Comparison of ENCODE assay signal across 8 mouse cellular contexts in the genomic region with DNA sequence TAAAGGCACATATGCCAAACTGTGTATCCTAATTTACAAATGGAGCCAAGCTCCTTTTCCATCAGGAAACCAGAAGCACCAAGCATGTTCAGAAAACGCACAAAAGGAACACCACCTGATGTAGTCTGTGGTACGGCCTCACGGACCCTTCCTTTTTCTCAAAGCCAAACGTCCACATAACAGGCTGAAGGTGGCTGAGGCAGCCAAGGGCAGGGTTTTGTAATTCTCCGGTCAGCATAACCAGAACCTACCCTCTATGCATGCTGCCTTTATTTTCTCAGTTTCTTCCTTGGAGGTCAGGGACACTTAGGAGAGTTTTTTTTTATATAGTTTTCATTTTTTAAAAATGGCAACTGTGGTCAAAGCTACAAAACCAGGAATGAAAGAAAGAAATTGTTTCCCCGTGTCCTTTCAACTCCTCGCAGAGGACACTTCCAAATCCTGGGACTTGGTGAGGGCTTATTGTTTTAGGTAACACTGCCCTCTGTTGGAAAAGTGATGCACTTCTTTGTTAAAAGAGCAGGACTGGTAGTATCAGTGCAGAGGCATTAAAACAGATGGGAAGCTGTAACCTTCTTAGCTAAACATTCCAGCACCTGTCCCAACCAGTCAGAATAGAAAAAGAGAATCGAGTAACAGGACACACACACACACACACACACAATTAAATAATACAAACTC.
DNase-seq lines count a peak whose midpoint lies in the region; ATAC-seq and TF ChIP-seq lines count a peak whose summit lies in the region.

No protein-coding gene starts in this region.

- no peak for TF ChIP-seq EP300 in stomach, postnatal 0 days (optimal IDR thresholded peaks at IDR 0.05)

- intact Hi-C loops in gastrocnemius, postnatal 36 days (cut with DNase I) = no loop called here

- no peak overlapping the region for H3K4me2 ChIP-seq in intestine, postnatal 0 days (replicated peaks; ENCODE audit: low read depth)
- H3K4me2 ChIP-seq in lung, embryonic 16.5 days (ENCODE audit: low read depth, low read length) = no peak overlapping the region
- H3K4me2 ChIP-seq in stomach, postnatal 0 days (replicated peaks; ENCODE audit: low read depth) = no peak overlapping the region

- no peaks in the 10 kb centered on the region for H3K27me3 ChIP-seq in forebrain, embryonic 10.5 days (ENCODE audit: poor library complexity, severe bottlenecking)
- H3K27me3 ChIP-seq in intestine, postnatal 0 days (replicated peaks; ENCODE audit: control insufficient read depth, insufficient read depth, low read length) = no peaks in the 10 kb centered on the region
- H3K27me3 ChIP-seq in lung, embryonic 16.5 days (ENCODE audit: control insufficient read depth, insufficient read depth, low read depth, low read length) = no peaks in the 10 kb centered on the region
- H3K27me3 ChIP-seq in stomach, postnatal 0 days (ENCODE audit: control insufficient read depth, insufficient read depth, low read length) = no peaks in the 10 kb centered on the region

- 58% methylated on average over 8 of the region's 8 CpGs for WGBS in forebrain, embryonic 10.5 days
- 42% methylated on average over 8 of the region's 8 CpGs for WGBS in intestine, postnatal 0 days
- WGBS in lung, embryonic 16.5 days = 41% methylated on average over 8 of the region's 8 CpGs
- 37% methylated on average over 8 of the region's 8 CpGs for WGBS in stomach, postnatal 0 days

- no peak overlapping the region for H3K27ac ChIP-seq in forebrain, embryonic 10.5 days
- H3K27ac ChIP-seq in intestine, postnatal 0 days (ENCODE audit: low read depth, low read length) = no peak overlapping the region
- H3K27ac ChIP-seq in lung, embryonic 16.5 days (ENCODE audit: low read length) = no peak overlapping the region
- no peak overlapping the region for H3K27ac ChIP-seq in stomach, postnatal 0 days (replicated peaks)

- H3K4me1 ChIP-seq in forebrain, embryonic 10.5 days = peaks cover 4% of the 10 kb centered on the region; the same call in 1 of the 2 replicates
- no peaks in the 10 kb centered on the region for H3K4me1 ChIP-seq in intestine, postnatal 0 days (replicated peaks; ENCODE audit: control insufficient read depth, insufficient read depth, low read length)
- no peaks in the 10 kb centered on the region for H3K4me1 ChIP-seq in lung, embryonic 16.5 days (replicated peaks; ENCODE audit: control insufficient read depth, insufficient read depth, low read length)
- H3K4me1 ChIP-seq in stomach, postnatal 0 days (replicated peaks; ENCODE audit: control insufficient read depth, insufficient read depth) = no peaks in the 10 kb centered on the region

- H3K9me3 ChIP-seq in forebrain, embryonic 10.5 days = no peaks in the 10 kb centered on the region
- H3K9me3 ChIP-seq in intestine, postnatal 0 days (ENCODE audit: control insufficient read depth) = no peaks in the 10 kb centered on the region
- no peaks in the 10 kb centered on the region for H3K9me3 ChIP-seq in lung, embryonic 16.5 days (ENCODE audit: control insufficient read depth, low read length)
- H3K9me3 ChIP-seq in stomach, postnatal 0 days (ENCODE audit: control insufficient read depth, low read length) = no peaks in the 10 kb centered on the region

- H3K9ac ChIP-seq in intestine, postnatal 0 days (ENCODE audit: low read depth, low read length) = no peak overlapping the region
- H3K9ac ChIP-seq in lung, embryonic 16.5 days (ENCODE audit: low read length) = no peak overlapping the region
- H3K9ac ChIP-seq in stomach, postnatal 0 days (ENCODE audit: low read length) = no peak overlapping the region

- no peak for ATAC-seq in intestine, postnatal 0 days
- ATAC-seq in lung, embryonic 16.5 days (ENCODE audit: low read depth) = 0 out of 2 replicates have a peak, but pooled peaks have one; percentile 57
- ATAC-seq in stomach, postnatal 0 days (ENCODE audit: low FRiP score, low TSS enrichment) = no peak

- peak; percentile 67 for TF ChIP-seq CTCF in intestine, postnatal 0 days (IDR thresholded peaks at IDR 0.05; ENCODE audit: low read depth)
- TF ChIP-seq CTCF in stomach, postnatal 0 days (IDR thresholded peaks at IDR 0.05; ENCODE audit: low read depth) = peak; percentile 80

- DNase-seq in right cerebral cortex, adult 18-20 months = peak; percentile 41
- DNase-seq in right cerebral cortex, postnatal 25 days = no peak
- DNase-seq in adrenal gland, postnatal 25 days = peak; percentile 5
- DNase-seq in forebrain, embryonic 10.5 days (ENCODE audit: extremely low spot score, low spot score) = peak; percentile 15
- no peak for DNase-seq in stomach, postnatal 0 days (ENCODE audit: low spot score)
- no peak for DNase-seq in gastrocnemius, postnatal 36 days

- no peak overlapping the region for H3K4me3 ChIP-seq in forebrain, embryonic 10.5 days
- no peak overlapping the region for H3K4me3 ChIP-seq in intestine, postnatal 0 days (ENCODE audit: low read depth, low read length)
- H3K4me3 ChIP-seq in lung, embryonic 16.5 days (ENCODE audit: low read length) = no peak overlapping the region
- no peak overlapping the region for H3K4me3 ChIP-seq in stomach, postnatal 0 days (ENCODE audit: low read depth, low read length)

- H3K36me3 ChIP-seq in forebrain, embryonic 10.5 days (replicated peaks) = no peaks in the 10 kb centered on the region
- no peaks in the 10 kb centered on the region for H3K36me3 ChIP-seq in intestine, postnatal 0 days (ENCODE audit: control insufficient read depth, insufficient read depth)
- no peaks in the 10 kb centered on the region for H3K36me3 ChIP-seq in lung, embryonic 16.5 days (ENCODE audit: control insufficient read depth, insufficient read depth, low read length)
- no peaks in the 10 kb centered on the region for H3K36me3 ChIP-seq in stomach, postnatal 0 days (ENCODE audit: control insufficient read depth, insufficient read depth, low read length)

Comparison
In these comparisons a context has a peak if more than half of its experiments do, and no peak if none do; other contexts are left out.
1. DNase-seq: peak in right cerebral cortex, adult 18-20 months (single experiment), adrenal gland, postnatal 25 days (single experiment) and forebrain, embryonic 10.5 days (single experiment); none in right cerebral cortex, postnatal 25 days (single experiment), stomach, postnatal 0 days (single experiment) and gastrocnemius, postnatal 36 days (0 of 2).